Mouse (Mus musculus) bone marrow macrophage, adult 2 months (primary cell): ENCODE results near the gene Ptpa. TPM values are rescaled to one million over a fixed set of nuclear protein-coding genes. Genes with fewer than 3 reads are reported as not detected.
A peak's percentile ranks its signal among the peaks of the same experiment; 100 is the strongest.

Source experiments
- H3K27ac ChIP-seq: 2 replicates; pipeline ENCODE4 v1.5.1; 2012; ENCODE audit warnings: low read depth, low read length; ENCODE audit not compliant: insufficient read depth
- H3K4me1 ChIP-seq: 2 replicates; pipeline ENCODE4 v1.6.1; 2012; ENCODE audit warnings: low read length; ENCODE audit not compliant: control insufficient read depth, insufficient read depth
- H3K4me3 ChIP-seq: 2 replicates; pipeline ENCODE4 v1.5.1; 2012; ENCODE audit warnings: mild to moderate bottlenecking, low read length, moderate library complexity; ENCODE audit not compliant: insufficient read depth
- CTCF ChIP-seq: IDR thresholded peaks from 2 replicates; pipeline ENCODE4 v1.5.1; 2012; ENCODE audit warnings: low read depth, mild to moderate bottlenecking, low read length, moderate library complexity
- POLR2A ChIP-seq: IDR thresholded peaks from 2 replicates; pipeline ENCODE4 v1.6.1; 2012; ENCODE audit warnings: mild to moderate bottlenecking, low read depth, low read length, borderline replicate concordance
- polyA plus RNA-seq: library from polyadenylated mRNA; stranded (reverse); fragments of >200 nt; gene quantifications from 2 replicates; pipeline ENCODE4 v1.2.4, GENCODE M21; 2012; ENCODE audit not compliant: missing spikeins, insufficient read depth, insufficient read length

Ptpa gene
- polyA plus RNA-seq, 1 experiment, result 110 TPM

GRCm38 (mm10) chr2:30399191-30400171 is 16.4 kb upstream of the Ptpa start:
- Histone ChIP-seq H3K4me3 (no peak overlapping the region), H3K27ac (no peak overlapping the region), H3K4me1 (peaks cover 14% of the 10 kb centered on the region)
- TF ChIP-seq POLR2A, result no peak
- TF ChIP-seq CTCF, result no peak

- TF ChIP-seq CTCF (no peak), POLR2A (no peak)
- Histone ChIP-seq H3K27ac (no peak overlapping the region), H3K4me1 (peaks cover 5% of the 10 kb centered on the region), H3K4me3 (no peak overlapping the region)
Observed at GRCm38 (mm10) chr2:30401581-30401980, 14.3 kb upstream of the Ptpa start.

- H3K4me1 ChIP-seq, result peaks cover 10% of the 10 kb centered on the region
- H3K4me3 ChIP-seq, result no peak overlapping the region
- TF ChIP-seq POLR2A (no peak), CTCF (no peak)
- no peak overlapping the region for H3K27ac ChIP-seq
Observed at GRCm38 (mm10) chr2:30402351-30402826, 13.4 kb upstream of the Ptpa start.

GRCm38 (mm10) chr2:30402843-30403242 is 13.0 kb upstream of the Ptpa start:
- no peak overlapping the region for H3K4me3 ChIP-seq
- no peak overlapping the region for H3K27ac ChIP-seq
- no peak for TF ChIP-seq CTCF
- no peak for TF ChIP-seq POLR2A
- peaks cover 15% of the 10 kb centered on the region for H3K4me1 ChIP-seq

- no peak overlapping the region for H3K27ac ChIP-seq
- peaks cover 25% of the 10 kb centered on the region for H3K4me1 ChIP-seq
- TF ChIP-seq POLR2A, result no peak
- TF ChIP-seq CTCF, result no peak
- no peak overlapping the region for H3K4me3 ChIP-seq
Observed at GRCm38 (mm10) chr2:30403870-30404269, 12.0 kb upstream of the Ptpa start.

- H3K4me1 ChIP-seq, result peaks cover 32% of the 10 kb centered on the region
- TF ChIP-seq POLR2A, result peak; percentile 37; the same call in 1 of the 2 replicates
- no peak for TF ChIP-seq CTCF
- H3K27ac ChIP-seq, result peak overlapping the region; percentile 78
- no peak overlapping the region for H3K4me3 ChIP-seq
Observed at GRCm38 (mm10) chr2:30407221-30407620, 8.6 kb upstream of the Ptpa start.

GRCm38 (mm10) chr2:30407778-30408177 is 8.1 kb upstream of the Ptpa start:
- Histone ChIP-seq H3K4me1 (peaks cover 32% of the 10 kb centered on the region), H3K4me3 (no peak overlapping the region), H3K27ac (peak overlapping the region; percentile 42)
- TF ChIP-seq POLR2A (no peak), CTCF (no peak)

GRCm38 (mm10) chr2:30408452-30409100 is 7.3 kb upstream of the Ptpa start:
- Histone ChIP-seq H3K27ac (no peak overlapping the region), H3K4me1 (peaks cover 32% of the 10 kb centered on the region), H3K4me3 (no peak overlapping the region)
- no peak for TF ChIP-seq POLR2A
- TF ChIP-seq CTCF, result no peak

GRCm38 (mm10) chr2:30409454-30410176 is 6.2 kb upstream of the Ptpa start:
- Histone ChIP-seq H3K27ac (no peak overlapping the region), H3K4me3 (no peak overlapping the region), H3K4me1 (peaks cover 37% of the 10 kb centered on the region)
- TF ChIP-seq POLR2A (no peak), CTCF (no peak)
